ENCODE assay signal across 9 mouse cellular contexts in genomic region chr1:152524987-152525648, GRCm38 (mm10).
DNase-seq lines count a peak whose midpoint lies in the region; ATAC-seq and TF ChIP-seq lines count a peak whose summit lies in the region.
"Had no signal": no experiment of that assay in that cellular context is flagged by ENCODE, and none has a peak within 500 bp of the region (broad histone marks: within the 10 kb centered on the region; RNA-seq: fewer than 3 reads in every experiment).

No protein-coding gene starts in this region.

- H3K36me3 ChIP-seq in CH12.LX (replicated peaks in 1 of 2; ENCODE audit: control insufficient read depth in 1 of 2, insufficient read depth in 1 of 2, low read length in 1 of 2) = peaks cover 0 to 7% of the 10 kb centered on the region in 2 experiments
- H3K36me3 ChIP-seq in forebrain, embryonic 13.5 days (ENCODE audit: poor library complexity, severe bottlenecking) = peaks cover 26% of the 10 kb centered on the region
- peaks cover 2% of the 10 kb centered on the region; the same call in 1 of the 2 replicates for H3K36me3 ChIP-seq in liver, embryonic 16.5 days (ENCODE audit: control insufficient read depth, insufficient read depth)
- H3K36me3 ChIP-seq in neural tube, embryonic 13.5 days = peaks cover 31% of the 10 kb centered on the region
- no peaks in the 10 kb centered on the region; the same call in 1 of the 2 replicates for H3K36me3 ChIP-seq in testis, adult 2 months (ENCODE audit: control insufficient read depth, insufficient read depth, low read length)

- peak; percentile 85 for ATAC-seq in forebrain, embryonic 13.5 days
- peak; percentile 51 for ATAC-seq in liver, embryonic 16.5 days (ENCODE audit: low read depth)
- ATAC-seq in neural tube, embryonic 13.5 days (ENCODE audit: low read depth) = peak; percentile 79; the same call in 1 of the 2 replicates

- H3K27me3 ChIP-seq in CH12.LX (replicated peaks) = no peaks in the 10 kb centered on the region
- H3K27me3 ChIP-seq in forebrain, embryonic 13.5 days = no peaks in the 10 kb centered on the region
- H3K27me3 ChIP-seq in liver, embryonic 16.5 days (ENCODE audit: control insufficient read depth, insufficient read depth, low read depth, low read length) = no peaks in the 10 kb centered on the region
- no peaks in the 10 kb centered on the region for H3K27me3 ChIP-seq in neural tube, embryonic 13.5 days
- H3K27me3 ChIP-seq in testis, adult 2 months (ENCODE audit: control insufficient read depth, insufficient read depth, low read length) = no peaks in the 10 kb centered on the region

- TF ChIP-seq EP300 in CH12.LX (IDR thresholded peaks at IDR 0.05; ENCODE audit: low read length) = no peak

- no peak for TF ChIP-seq POLR2A in CH12.LX (IDR thresholded peaks at IDR 0.05; ENCODE audit: low read depth, low read length)
- TF ChIP-seq POLR2A in testis, adult 2 months (IDR thresholded peaks at IDR 0.05; ENCODE audit: control insufficient read depth, low read depth, low read length) = no peak

- in situ Hi-C loops in CH12.LX (cut with MboI; ENCODE audit: low pct_ligation_motif_present, low pct_unique_long_range_greater_than_20kb, low sequenced_read_pairs) = loop anchor here (10.0 to 25.0 kb wide), 4 partner anchors 220 to 862 kb away; partner anchors contain the start of gene Smg7

- H3K4me2 ChIP-seq in CH12.LX (ENCODE audit: insufficient read depth, low read depth, poor library complexity, severe bottlenecking) = no peak overlapping the region
- no peak overlapping the region for H3K4me2 ChIP-seq in forebrain, embryonic 13.5 days
- H3K4me2 ChIP-seq in liver, embryonic 16.5 days (ENCODE audit: low read depth, low read length) = no peak overlapping the region
- no peak overlapping the region for H3K4me2 ChIP-seq in neural tube, embryonic 13.5 days

- WGBS in forebrain, embryonic 13.5 days = 24% methylated on average over 6 of the region's 6 CpGs
- WGBS in liver, embryonic 16.5 days (ENCODE audit: insufficient replicate concordance) = 13% methylated on average over 6 of the region's 6 CpGs
- WGBS in neural tube, embryonic 13.5 days = 31% methylated on average over 6 of the region's 6 CpGs

- H3K4me3 ChIP-seq in CH12.LX (replicated peaks in 1 of 3; ENCODE audit: low read depth in 2 of 3, low read length in 2 of 3, poor library complexity in 1 of 3) = no peak overlapping the region
- H3K4me3 ChIP-seq in forebrain, embryonic 13.5 days = no peak overlapping the region
- no peak overlapping the region for H3K4me3 ChIP-seq in liver, embryonic 16.5 days (ENCODE audit: low read depth, low read length)
- no peak overlapping the region for H3K4me3 ChIP-seq in neural tube, embryonic 13.5 days
- no peak overlapping the region for H3K4me3 ChIP-seq in testis, adult 2 months (ENCODE audit: control insufficient read depth, low read depth, low read length)
- H3K4me3 ChIP-seq: erythroblast, embryonic 14.5 days had no signal

- intact Hi-C loops in heart, postnatal 10 days (cut with DNase I) = loop anchor here (1.0 to 5.0 kb wide), 6 partner anchors 47 to 377 kb away; partner anchors contain the start of genes Arpc5, Rgl1 and Smg7

- H3K4me1 ChIP-seq in CH12.LX (ENCODE audit: control insufficient read depth in 1 of 2, insufficient read depth in 2 of 2) = peaks cover 3 to 43% of the 10 kb centered on the region in 2 experiments
- H3K4me1 ChIP-seq in forebrain, embryonic 13.5 days = peaks cover 6% of the 10 kb centered on the region
- H3K4me1 ChIP-seq in liver, embryonic 16.5 days (ENCODE audit: control insufficient read depth, low read depth, low read length) = peaks cover 3% of the 10 kb centered on the region
- peaks cover 5% of the 10 kb centered on the region for H3K4me1 ChIP-seq in neural tube, embryonic 13.5 days (replicated peaks)
- no peaks in the 10 kb centered on the region; the same call in 1 of the 2 replicates for H3K4me1 ChIP-seq in testis, adult 2 months (ENCODE audit: control insufficient read depth, insufficient read depth, low read length)

- no peak overlapping the region for H3K9ac ChIP-seq in CH12.LX (ENCODE audit: insufficient read depth, low read depth)
- no peak overlapping the region for H3K9ac ChIP-seq in forebrain, embryonic 13.5 days
- no peak overlapping the region for H3K9ac ChIP-seq in liver, embryonic 16.5 days (ENCODE audit: low read depth, low read length)
- no peak overlapping the region for H3K9ac ChIP-seq in neural tube, embryonic 13.5 days

- TF ChIP-seq CTCF in CH12.LX (conservative IDR thresholded peaks at IDR 0.05 in 1 of 2, IDR thresholded peaks at IDR 0.05 in 1 of 2; ENCODE audit: low read depth in 2 of 2, low read length in 2 of 2) = peak; percentile 50 to 93; a peak in 3 of 4 replicates
- TF ChIP-seq CTCF in testis, adult 2 months (IDR thresholded peaks at IDR 0.05; ENCODE audit: control insufficient read depth, insufficient read depth, insufficient replicate concordance, low read depth, low read length) = no peak

- H3K79me2 ChIP-seq in CH12.LX (replicated peaks; ENCODE audit: control insufficient read depth, extremely low read depth, insufficient read depth, poor library complexity, severe bottlenecking) = no peaks in the 10 kb centered on the region

- dilution Hi-C loops in CH12.LX (cut with MboI; ENCODE audit: extremely low pct_ligation_motif_present, extremely low pct_unique_long_range_greater_than_20kb, low sequenced_read_pairs) = no loop called here

- no peak overlapping the region for H3K27ac ChIP-seq in CH12.LX (ENCODE audit: insufficient read depth, low read depth)
- H3K27ac ChIP-seq in forebrain, embryonic 13.5 days = peak overlapping the region; percentile 8; the same call in 1 of the 2 replicates
- no peak overlapping the region for H3K27ac ChIP-seq in liver, embryonic 16.5 days (ENCODE audit: low read length)
- peak overlapping the region; percentile 54 for H3K27ac ChIP-seq in neural tube, embryonic 13.5 days (replicated peaks)
- peak overlapping the region; percentile 0; the same call in 1 of the 2 replicates for H3K27ac ChIP-seq in testis, adult 2 months (ENCODE audit: control insufficient read depth, insufficient read depth, low read depth, low read length)

- peak; percentile 82 for DNase-seq in CH12.LX (ENCODE audit: extremely low read depth)
- DNase-seq in c-Kit-positive CD71-positive TER-119-negative erythroid progenitor cells, embryonic 14.5 days (ENCODE audit: low read depth) = peak; percentile 41
- peak; percentile 87 to 90 for DNase-seq in heart, postnatal 10 days
- peak; percentile 74 to 79 for DNase-seq in kidney, postnatal 4 days

- peak; percentile 96 for TF ChIP-seq RAD21 in CH12.LX (IDR thresholded peaks at IDR 0.05; ENCODE audit: low read depth, low read length)

- no peaks in the 10 kb centered on the region for H3K9me3 ChIP-seq in CH12.LX (replicated peaks; ENCODE audit: low read length)
- no peaks in the 10 kb centered on the region for H3K9me3 ChIP-seq in forebrain, embryonic 13.5 days (replicated peaks)
- H3K9me3 ChIP-seq in liver, embryonic 16.5 days (replicated peaks; ENCODE audit: control insufficient read depth, low read length) = no peaks in the 10 kb centered on the region
- no peaks in the 10 kb centered on the region for H3K9me3 ChIP-seq in neural tube, embryonic 13.5 days

TF ChIP-seq in CH12.LX, 34 proteins besides CTCF, POLR2A, EP300 and RAD21:
- TF ChIP-seq JUN (IDR thresholded peaks at IDR 0.05; ENCODE audit: insufficient read depth, low read depth, low read length) (0 out of 2 replicates have a peak, but pooled peaks have one; percentile 21), CHD2 (IDR thresholded peaks at IDR 0.05; ENCODE audit: low read length) (no peak), ZMIZ1 (IDR thresholded peaks at IDR 0.05; ENCODE audit: low read depth, low read length) (no peak), MAZ (IDR thresholded peaks at IDR 0.05; ENCODE audit: low read depth, low read length) (0 out of 2 replicates have a peak, but pooled peaks have one; percentile 20), IRF4 (IDR thresholded peaks at IDR 0.05; ENCODE audit: low read depth, low read length) (0 out of 2 replicates have a peak, but pooled peaks have one; percentile 11), SIN3A (IDR thresholded peaks at IDR 0.05; ENCODE audit: low read length) (0 out of 2 replicates have a peak, but pooled peaks have one; percentile 39), RCOR1 (conservative IDR thresholded peaks at IDR 0.05; ENCODE audit: low read depth, low read length) (no peak), ZC3H11A (IDR thresholded peaks at IDR 0.05; ENCODE audit: low read depth, low read length) (peak; percentile 38), BHLHE40 (IDR thresholded peaks at IDR 0.05; ENCODE audit: low read depth, low read length) (peak; percentile 27), ZKSCAN1 (IDR thresholded peaks at IDR 0.05; ENCODE audit: borderline replicate concordance, low read depth, low read length) (no peak), SMC3 (IDR thresholded peaks at IDR 0.05; ENCODE audit: low read depth, low read length) (peak; percentile 89), JUND (conservative IDR thresholded peaks at IDR 0.05; ENCODE audit: low read depth, low read length) (no peak), ZNF384 (IDR thresholded peaks at IDR 0.05; ENCODE audit: low read depth, low read length) (no peak)
TF ChIP-seq in CH12.LX: peak in this region for 7.

Comparison
In these comparisons a context has a peak if more than half of its experiments do, and no peak if none do; other contexts are left out.
1. H3K27ac ChIP-seq: peak in forebrain, embryonic 13.5 days (single experiment), neural tube, embryonic 13.5 days (single experiment) and testis, adult 2 months (single experiment); none in CH12.LX (single experiment) and liver, embryonic 16.5 days (single experiment).
2. Peak in every context shown above with its lines, with median percentiles within 50 percentile points of each other: DNase-seq and ATAC-seq.